Mouse (Mus musculus): ENCODE measurements around the gene Wdfy4.

DNA sequence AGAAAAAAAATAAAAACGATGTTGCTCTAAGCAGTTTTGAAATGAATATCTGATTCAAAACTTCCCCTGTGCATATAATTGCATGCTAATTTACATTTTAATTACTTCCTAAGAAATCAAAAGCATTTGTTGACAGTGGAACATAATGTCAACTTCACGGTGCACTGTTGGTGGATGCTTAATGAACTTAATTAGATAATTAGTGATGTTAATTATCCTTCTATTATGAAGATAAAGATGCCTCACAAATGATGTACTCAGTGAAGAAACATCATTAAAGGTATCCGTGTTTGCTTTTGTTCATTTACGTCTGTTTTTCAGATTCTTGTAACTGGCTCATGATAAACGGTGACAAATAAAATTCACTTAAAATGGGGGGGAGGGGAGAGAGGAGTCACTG, 122.3 kb downstream of the Wdfy4 start:
- TF ChIP-seq CTCF (IDR thresholded peaks at IDR 0.05; ENCODE audit: extremely low read depth, insufficient read depth, low read length) (no peak), POLR2A (IDR thresholded peaks at IDR 0.05; ENCODE audit: extremely low read depth, insufficient read depth, low read length) (no peak)

All from cortical plate, adult 2 months (tissue).